Mouse (Mus musculus) embryo, embryonic 9.5 days (tissue): ENCODE data around the gene Eif3f.

Experiments
- DNase-seq: peaks from one replicate; pipeline ENCODE4 v3.0.0-alpha.2; 2017; ENCODE audit errors: extremely low spot score

Eif3f gene

GRCm38 (mm10) chr7:108968201-108968600 is 34.0 kb downstream of the Eif3f start:
- DNase-seq: no peak

- DNase-seq: no peak
These were observed 38.1 kb downstream of the Eif3f start for GRCm38 (mm10) chr7:108972273-108972672.

- no peak for DNase-seq
These were observed 51.9 kb downstream of the Eif3f start for GRCm38 (mm10) chr7:108985934-108986708.

GRCm38 (mm10) chr7:108991207-108991606 is 57.0 kb downstream of the Eif3f start:
- no peak for DNase-seq
